Mouse (Mus musculus) heart, embryonic 13.5 days (tissue): ENCODE measurements at regions not wholly inside any gene's neighbourhood (a gene's known extent, or its start where the extent isn't known, plus 50 kb on each side); places are given as distances from the start of the nearest gene placed in this dataset.

Source experiments
- ATAC-seq: fragments of 200-750 bp; cut with Nextera tagmentation; 2 replicates; pipeline ENCODE4 v1.8.0; 2017; ENCODE audit warnings: moderate TSS enrichment; ENCODE audit not compliant: insufficient number of reproducible peaks, low FRiP score, low TSS enrichment; ENCODE audit errors: extremely low read depth
- H3K27ac ChIP-seq: fragments of 300-500 bp; sonication (generic); replicated peaks from 2 replicates; pipeline ENCODE4 v1.5.1; 2015; ENCODE audit warnings: moderate library complexity, mild to moderate bottlenecking, inconsistent platforms
- H3K27me3 ChIP-seq: fragments of 300-500 bp; sonication (generic); replicated peaks from 2 replicates; pipeline ENCODE4 v1.6.1; 2015; ENCODE audit warnings: mild to moderate bottlenecking, inconsistent platforms
- H3K36me3 ChIP-seq: fragments of 300-500 bp; sonication (generic); 2 replicates; pipeline ENCODE4 v1.6.1; 2015; ENCODE audit warnings: mild to moderate bottlenecking, inconsistent platforms
- H3K4me1 ChIP-seq: fragments of 300-500 bp; sonication (generic); 2 replicates; pipeline ENCODE4 v1.6.1; 2015; ENCODE audit warnings: inconsistent platforms
- H3K4me2 ChIP-seq: fragments of 300-500 bp; sonication (generic); 2 replicates; pipeline ENCODE4 v1.6.1; 2015; ENCODE audit warnings: inconsistent platforms, mild to moderate bottlenecking, moderate library complexity
- H3K4me3 ChIP-seq: fragments of 300-500 bp; sonication (generic); 2 replicates; pipeline ENCODE4 v1.5.1; 2015; ENCODE audit warnings: moderate library complexity, mild to moderate bottlenecking, inconsistent platforms
- H3K9ac ChIP-seq: fragments of 300-500 bp; sonication (generic); 2 replicates; pipeline ENCODE4 v1.6.1; 2015; ENCODE audit warnings: inconsistent platforms, mild to moderate bottlenecking, moderate library complexity
- H3K9me3 ChIP-seq: fragments of 300-500 bp; sonication (generic); 2 replicates; pipeline ENCODE4 v1.6.1; 2016; ENCODE audit warnings: inconsistent platforms
- WGBS: fragments of 180-500 bp; shearing (Covaris S2); methylation state at CpG from one replicate; pipeline ENCODE4 v1.1.7; 2015; ENCODE audit warnings: mixed read lengths; 5-methylcytosine and 5-hydroxymethylcytosine counted together
- microRNA counts: library from miRNA; unstranded; fragments of <30 nt; microRNA quantifications from one replicate; lab custom pipeline; 2016
- microRNA-seq: library from miRNA; unstranded; fragments of <30 nt; microRNA quantifications from one replicate; pipeline ENCODE4, GENCODE M21; 2016

GRCm38 (mm10) chr6:51379560-51380274, 52.8 kb upstream of the Nfe2l3 start:
- peaks cover 11% of the 10 kb centered on the region for H3K4me1 ChIP-seq
- no peaks in the 10 kb centered on the region for H3K27me3 ChIP-seq
- 4% methylated on average over 36 of the region's 36 CpGs for WGBS
- H3K4me2 ChIP-seq = peak overlapping the region; percentile 75
- H3K9ac ChIP-seq = peak overlapping the region; percentile 88
- H3K4me3 ChIP-seq = peak overlapping the region; percentile 55
- H3K9me3 ChIP-seq = no peaks in the 10 kb centered on the region
- H3K36me3 ChIP-seq = no peaks in the 10 kb centered on the region
- peak overlapping the region; percentile 87 for H3K27ac ChIP-seq
- peak; percentile 19; the same call in 1 of the 2 replicates for ATAC-seq

GRCm38 (mm10) chr6:51380275-51380575, 52.2 kb upstream of the Nfe2l3 start:
- H3K4me1 ChIP-seq = peaks cover 11% of the 10 kb centered on the region
- no peak overlapping the region for H3K27ac ChIP-seq
- 59% methylated on average over 4 of the region's 4 CpGs for WGBS
- no peak overlapping the region for H3K9ac ChIP-seq
- ATAC-seq = no peak
- no peaks in the 10 kb centered on the region for H3K36me3 ChIP-seq
- H3K27me3 ChIP-seq = no peaks in the 10 kb centered on the region
- no peaks in the 10 kb centered on the region for H3K9me3 ChIP-seq
- H3K4me3 ChIP-seq = peak overlapping the region; percentile 55; the same call in 1 of the 2 replicates
- peak overlapping the region; percentile 75 for H3K4me2 ChIP-seq

- Histone ChIP-seq H3K4me3 (no peak overlapping the region), H3K4me2 (no peak overlapping the region), H3K36me3 (no peaks in the 10 kb centered on the region), H3K9ac (no peak overlapping the region), H3K27ac (no peak overlapping the region), H3K27me3 (no peaks in the 10 kb centered on the region), H3K4me1 (peaks cover 11% of the 10 kb centered on the region), H3K9me3 (no peaks in the 10 kb centered on the region)
- ATAC-seq = no peak
- 40% methylated on average over 9 of the region's 9 CpGs for WGBS
Measured at GRCm38 (mm10) chr6:51381465-51381864, 51.0 kb upstream of the Nfe2l3 start.

MicroRNA genes in the stretch of these regions (microRNA counts, 519-probe panel; counts per million panel counts)
- 6,794 counts per million, percentile 97 among the panel's probes with 10 or more counts for microRNA mmu-miR-148a (lab: Ali Mortazavi, UCI)

Small RNAs in the stretch of these regions (microRNA-seq; reads per million reads assigned to microRNA genes)
- gene Mir148a = 849 reads per million, percentile 78 among the genes with 10 or more reads in this experiment
